Mouse (Mus musculus): ENCODE results near the gene H1f0. TPM values are rescaled to one million over a fixed set of nuclear protein-coding genes. Genes with fewer than 3 reads are reported as not detected.
"Not testable (repeated sequence)": the region's sequence is repeated elsewhere in the genome, so short reads cannot be mapped to it uniquely, and the experiment has no call there.

The H1f0 gene
- total RNA-seq, 2 experiments from 2014 or later: 71.8 to 76.8 TPM

DNA sequence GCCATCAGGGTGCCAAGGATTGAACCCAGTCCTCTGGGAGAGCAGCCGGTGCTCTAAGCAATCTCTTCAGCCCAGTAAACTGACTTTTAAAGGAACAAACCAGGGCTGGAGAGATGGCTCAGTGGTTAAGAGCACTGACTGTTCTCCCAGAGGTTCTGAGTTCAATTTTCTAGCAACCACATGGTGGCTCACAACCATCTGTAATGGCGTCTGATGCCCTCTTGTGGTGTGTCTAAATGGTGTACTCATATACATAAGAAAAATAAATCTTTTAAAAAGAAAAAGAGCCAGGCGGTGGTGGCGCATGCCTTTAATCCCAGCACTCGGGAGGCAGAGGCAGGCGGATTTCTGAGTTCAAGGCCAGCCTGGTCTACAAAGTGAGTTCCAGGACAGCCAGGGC, 20.4 kb upstream of the H1f0 start:
- TF ChIP-seq CTCF (IDR thresholded peaks at IDR 0.05): peak; percentile 22

GRCm38 (mm10) chr15:79009734-79010133, 18.5 kb upstream of the H1f0 start:
- no peak overlapping the region for H3K4me3 ChIP-seq
- no peak for TF ChIP-seq CTCF (IDR thresholded peaks at IDR 0.05)
- intact Hi-C loops (cut with DNase I): no loop called here
- peak overlapping the region; percentile 40; the same call in 1 of the 2 replicates for H3K27ac ChIP-seq
- peak; percentile 53 for DNase-seq

More for the DNA sequence above, 20.4 kb upstream of the H1f0 start:
- intact Hi-C loops (cut with DNase I); H3K27ac ChIP-seq; H3K4me3 ChIP-seq; DNase-seq: not testable (repeated sequence)

GRCm38 (mm10) chr15:79011550-79011949, 16.7 kb upstream of the H1f0 start:
- DNase-seq: no peak
- intact Hi-C loops (cut with DNase I): no loop called here
- H3K4me3 ChIP-seq: no peak overlapping the region
- H3K27ac ChIP-seq: no peak overlapping the region
- TF ChIP-seq CTCF (IDR thresholded peaks at IDR 0.05): no peak

GRCm38 (mm10) chr15:79013382-79013781, 14.9 kb upstream of the H1f0 start:
- intact Hi-C loops (cut with DNase I): no loop called here
- Histone ChIP-seq H3K27ac (no peak overlapping the region), H3K4me3 (no peak overlapping the region)
- DNase-seq: no peak
- TF ChIP-seq CTCF (IDR thresholded peaks at IDR 0.05): no peak

DNA sequence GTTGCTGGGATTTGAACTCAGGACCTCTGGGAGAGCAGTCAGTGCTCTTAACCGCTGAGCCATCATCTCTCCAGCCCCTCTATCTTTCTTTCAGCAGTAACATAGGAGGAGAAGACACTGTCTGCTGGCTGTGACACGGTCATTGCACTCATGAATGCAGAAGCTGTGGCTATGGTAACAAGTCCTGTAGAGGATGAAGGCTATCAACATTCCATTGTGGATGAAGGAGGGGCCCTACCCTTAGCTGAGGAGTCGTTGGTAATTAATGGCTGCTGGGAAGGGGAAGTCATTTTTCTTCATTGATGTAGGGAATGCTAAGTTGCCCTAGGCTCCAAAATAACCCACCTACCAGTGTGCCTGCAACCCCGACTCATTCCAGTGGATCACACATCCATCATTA, 10.1 kb upstream of the H1f0 start:
- DNase-seq: no peak
- no peak overlapping the region for H3K27ac ChIP-seq
- no peak overlapping the region for H3K4me3 ChIP-seq
- no peak for TF ChIP-seq CTCF (IDR thresholded peaks at IDR 0.05)
- intact Hi-C loops (cut with DNase I): no loop called here

GRCm38 (mm10) chr15:79018886-79019285, 9.4 kb upstream of the H1f0 start:
- no peak for DNase-seq
- no peak overlapping the region for H3K27ac ChIP-seq
- intact Hi-C loops (cut with DNase I): no loop called here
- TF ChIP-seq CTCF (IDR thresholded peaks at IDR 0.05): no peak
- no peak overlapping the region for H3K4me3 ChIP-seq

DNA sequence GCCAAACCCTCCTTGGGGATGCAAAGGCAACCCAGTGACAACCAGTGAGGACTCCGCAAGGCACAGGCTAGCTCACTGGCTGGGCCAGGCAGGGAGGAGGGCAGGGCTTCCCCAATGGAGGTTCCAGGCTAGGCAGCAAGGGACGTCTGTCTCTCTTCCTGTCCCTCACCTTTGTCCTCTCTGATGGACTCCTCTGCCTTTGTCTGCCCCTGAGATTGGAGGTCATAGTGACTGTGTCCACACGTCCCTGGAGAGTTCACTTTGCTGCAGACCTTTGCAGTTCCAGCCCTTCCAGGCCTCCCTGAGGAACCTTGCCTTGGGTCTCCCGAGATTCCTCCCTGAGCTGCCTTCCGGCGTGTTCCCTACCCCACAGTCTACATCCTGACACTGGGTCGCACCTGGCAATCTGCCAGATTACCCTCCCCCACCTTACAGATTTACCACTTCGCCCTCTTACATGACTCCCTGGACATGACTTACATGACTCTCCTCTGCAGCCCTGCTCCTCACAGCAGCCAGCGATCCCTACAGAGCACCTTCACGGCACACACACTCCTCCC, 5.5 kb upstream of the H1f0 start:
- no peak for TF ChIP-seq CTCF (IDR thresholded peaks at IDR 0.05)
- Histone ChIP-seq H3K4me3 (no peak overlapping the region), H3K27ac (no peak overlapping the region)
- intact Hi-C loops (cut with DNase I): no loop called here
- no peak for DNase-seq

DNA sequence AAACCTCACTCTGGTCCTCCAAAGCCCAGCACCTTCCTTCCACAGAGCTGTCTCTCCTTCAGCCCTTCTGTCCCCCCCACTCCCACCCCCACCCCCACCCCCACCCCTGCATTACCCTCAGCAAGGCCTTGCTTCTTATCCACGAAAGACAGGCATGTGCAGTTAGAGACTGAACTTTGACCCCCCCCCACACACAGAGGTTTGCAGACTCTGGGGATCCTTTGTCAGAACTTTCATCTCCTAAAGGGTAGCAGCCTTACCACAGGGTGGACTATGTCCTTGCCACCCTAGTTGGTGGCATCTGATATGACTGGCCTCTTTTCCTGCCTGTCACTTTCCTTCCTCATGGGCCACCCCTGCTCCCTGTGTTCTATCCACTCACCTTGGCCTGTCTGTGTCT, 4.9 kb upstream of the H1f0 start:
- H3K27ac ChIP-seq: no peak overlapping the region
- intact Hi-C loops (cut with DNase I): no loop called here
- TF ChIP-seq CTCF (IDR thresholded peaks at IDR 0.05): no peak
- no peak overlapping the region for H3K4me3 ChIP-seq
- DNase-seq: no peak

GRCm38 (mm10) chr15:79025687-79026308, 2.5 kb upstream of the H1f0 start:
- peak overlapping the region; percentile 65 for H3K4me3 ChIP-seq
- H3K27ac ChIP-seq: peak overlapping the region; percentile 81
- peak; percentile 57 for DNase-seq
- TF ChIP-seq CTCF (IDR thresholded peaks at IDR 0.05): no peak
- intact Hi-C loops (cut with DNase I): loop anchor here (2.0 kb wide), 1 partner anchor 39 kb away; no protein-coding TSS in a partner anchor

DNA sequence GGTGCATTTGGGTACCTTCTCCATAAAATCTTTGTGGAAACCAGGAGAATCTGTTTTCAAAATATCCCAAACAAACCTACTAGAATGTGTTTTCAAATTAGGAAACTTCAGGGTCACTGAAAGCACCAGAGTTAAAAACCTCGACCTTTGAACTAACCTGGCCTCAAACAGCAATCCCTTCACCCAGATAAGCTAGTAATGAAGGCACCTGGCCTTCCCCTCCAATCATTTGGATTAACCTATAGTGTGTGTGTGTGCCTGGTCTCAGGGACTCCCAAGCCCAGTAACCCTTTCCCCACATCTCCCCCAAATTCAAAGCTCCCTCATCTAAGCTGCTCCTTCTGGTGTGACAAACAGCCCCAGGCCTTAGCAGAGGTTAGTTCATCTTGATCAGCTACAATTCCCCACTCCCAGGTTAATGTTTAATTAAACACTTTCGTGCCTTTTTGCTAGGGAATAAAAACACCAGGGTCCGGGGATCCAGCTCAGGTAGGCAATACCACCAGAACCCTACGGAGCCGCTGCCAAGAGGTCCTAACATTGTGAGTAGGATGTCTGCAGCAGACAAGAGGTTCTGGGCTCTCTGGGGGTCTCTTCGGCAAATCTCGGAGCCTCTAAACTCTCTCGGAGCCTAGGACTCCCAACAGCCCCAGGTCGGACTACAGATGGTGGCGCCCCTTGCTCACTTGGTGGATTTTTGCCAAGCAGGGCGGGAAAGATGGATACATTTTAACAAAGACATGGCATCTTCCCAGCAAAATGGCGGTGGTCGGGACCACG, 1.5 kb upstream of the H1f0 start:
- Histone ChIP-seq H3K4me3 (peak overlapping the region; percentile 94), H3K27ac (peak overlapping the region; percentile 99)
- TF ChIP-seq CTCF (IDR thresholded peaks at IDR 0.05): no peak
- DNase-seq: no peak
- intact Hi-C loops (cut with DNase I): no loop called here

GRCm38 (mm10) chr15:79027291-79028205, 702 bp upstream of the H1f0 start:
- Histone ChIP-seq H3K27ac (peak overlapping the region; percentile 99), H3K4me3 (peak overlapping the region; percentile 94)
- peak; percentile 64 for DNase-seq
- TF ChIP-seq CTCF (IDR thresholded peaks at IDR 0.05): no peak
- intact Hi-C loops (cut with DNase I): no loop called here

GRCm38 (mm10) chr15:79028823-79029484, 704 bp downstream of the H1f0 start:
- intact Hi-C loops (cut with DNase I): no loop called here
- DNase-seq: no peak
- peak overlapping the region; percentile 94 for H3K4me3 ChIP-seq
- no peak for TF ChIP-seq CTCF (IDR thresholded peaks at IDR 0.05)
- peak overlapping the region; percentile 99 for H3K27ac ChIP-seq

Data from gastrocnemius, adult 2 months (tissue).